Mouse (Mus musculus): ENCODE measurements around the gene Upf3a.

GRCm38 (mm10) chr8:13740817-13741613 is 44.4 kb upstream of the Upf3a start:
- TF ChIP-seq CTCF (IDR thresholded peaks at IDR 0.05; ENCODE audit: low read depth, low read length) (no peak), POLR2A (IDR thresholded peaks at IDR 0.05; ENCODE audit: insufficient read depth, low read length) (no peak), EP300 (IDR thresholded peaks at IDR 0.05; ENCODE audit: insufficient read depth, low read depth, low read length) (no peak)
